Mouse (Mus musculus) layer of hippocampus, postnatal 36 days (tissue): ENCODE measurements around the gene 2510002D24Rik. TPM values are rescaled to one million over a fixed set of nuclear protein-coding genes. Genes with fewer than 3 reads are reported as not detected.
A peak's percentile ranks its signal among the peaks of the same experiment; 100 is the strongest.
"Not testable (repeated sequence)": the region's sequence is repeated elsewhere in the genome, so short reads cannot be mapped to it uniquely, and the experiment has no call there.

ENCODE experiments used
- DNase-seq, 2 experiments: peaks; one replicate each; pipeline ENCODE4 v3.0.0; 2022
- total RNA-seq, 2 experiments: library from RNA; stranded (reverse); gene quantifications; 2 replicates each; pipeline ENCODE4 v1.2.3; 2021

Gene 2510002D24Rik
- total RNA-seq, 2 experiments from 2014 or later = 24.4 to 27.5 TPM

DNA sequence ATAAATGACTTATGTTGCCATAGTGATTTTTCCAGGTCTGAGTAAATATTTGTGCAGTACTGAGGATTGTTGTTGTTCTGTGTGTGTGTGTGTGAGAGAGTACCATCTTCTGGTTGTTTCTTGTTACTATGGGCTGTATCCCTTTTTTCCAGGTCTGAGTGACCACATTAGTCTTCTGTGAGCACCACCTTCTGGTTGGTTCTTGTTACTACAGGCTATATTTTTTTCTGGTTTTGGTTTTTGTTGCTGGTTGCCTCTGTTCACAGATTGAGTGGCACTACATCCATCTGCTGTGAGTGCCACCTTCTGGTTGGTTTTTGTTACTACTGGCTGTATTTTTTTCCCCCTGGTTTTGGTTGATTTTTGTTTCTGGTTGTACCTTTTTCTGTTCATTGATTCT is 22.2 kb downstream of the 2510002D24Rik start:
- DNase-seq = no peak

DNA sequence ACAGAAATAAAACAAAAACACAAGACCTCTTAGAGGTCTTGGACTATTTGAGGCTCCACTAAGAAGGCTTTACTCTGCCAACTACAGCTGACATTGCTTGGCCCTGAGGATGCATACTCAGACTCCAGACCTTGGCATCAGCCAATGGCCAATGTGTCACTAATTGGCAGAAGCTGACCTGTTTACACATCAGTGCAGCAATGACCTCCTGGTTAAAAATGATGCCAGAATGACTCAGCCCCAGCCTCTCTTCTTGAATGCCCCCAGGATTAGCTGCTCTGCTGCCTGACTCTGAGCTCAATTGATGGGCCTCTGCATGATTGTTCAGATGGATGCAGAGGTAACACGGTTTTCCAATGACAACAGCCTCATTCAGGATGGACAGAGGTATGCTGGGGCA is 23.8 kb downstream of the 2510002D24Rik start:
- DNase-seq = no peak

- DNase-seq = not testable (repeated sequence)
Measured at GRCm38 (mm10) chr16:18870495-18870894, 34.1 kb downstream of the 2510002D24Rik start.

- no peak for DNase-seq
Measured at GRCm38 (mm10) chr16:18876091-18876441, 39.7 kb downstream of the 2510002D24Rik start.

DNA sequence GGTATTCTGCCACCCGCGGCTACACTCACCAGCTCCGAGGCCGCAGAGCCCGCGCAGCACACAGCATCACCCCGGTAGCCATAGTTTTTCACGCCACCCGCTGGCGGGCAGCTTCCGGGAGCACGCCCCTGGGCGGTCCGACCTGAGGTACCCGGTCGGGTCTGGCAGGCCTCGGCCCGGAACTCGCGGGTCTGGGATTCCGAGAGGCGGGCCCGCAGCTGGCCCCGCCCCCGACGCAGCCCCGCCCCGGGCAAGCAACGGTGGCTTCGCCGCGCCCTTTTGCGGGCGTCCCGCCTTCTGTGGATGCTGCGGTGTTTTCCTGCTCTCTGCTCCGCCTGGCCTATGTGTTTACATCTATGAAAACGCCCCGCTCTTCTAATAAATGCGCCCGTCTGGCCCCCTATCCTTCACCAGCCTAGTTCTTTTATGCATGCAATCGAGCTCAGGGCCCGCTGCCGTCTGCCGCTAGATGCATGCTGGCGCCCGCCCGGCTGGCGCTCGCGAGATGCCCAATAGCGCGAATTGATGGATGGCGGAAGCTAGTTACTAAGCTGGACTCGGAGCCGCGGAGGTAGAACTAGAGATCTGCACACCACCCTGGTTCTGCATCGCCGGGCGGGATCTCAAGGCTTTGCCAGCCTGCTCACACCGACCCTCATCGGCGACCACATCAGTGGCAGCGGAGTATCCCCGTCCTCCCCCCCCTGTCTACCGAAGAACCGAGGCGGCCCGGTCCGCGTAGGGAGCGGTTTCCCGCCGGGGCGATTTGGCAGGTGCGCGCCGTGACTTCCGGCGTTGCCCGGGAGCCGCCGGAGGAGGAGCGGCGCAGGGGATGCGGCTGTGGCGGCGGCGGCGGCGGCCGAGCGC is 40.3 kb downstream of the 2510002D24Rik start, which contains the start of the genes Mrpl40 and Hira:
TSS of gene Mrpl40 (minus strand) at position 421 of the 867 bp plus-strand sequence.
TSS of gene Hira (plus strand) at position 596 of the 867 bp plus-strand sequence.
- peak; percentile 96 for DNase-seq

DNA sequence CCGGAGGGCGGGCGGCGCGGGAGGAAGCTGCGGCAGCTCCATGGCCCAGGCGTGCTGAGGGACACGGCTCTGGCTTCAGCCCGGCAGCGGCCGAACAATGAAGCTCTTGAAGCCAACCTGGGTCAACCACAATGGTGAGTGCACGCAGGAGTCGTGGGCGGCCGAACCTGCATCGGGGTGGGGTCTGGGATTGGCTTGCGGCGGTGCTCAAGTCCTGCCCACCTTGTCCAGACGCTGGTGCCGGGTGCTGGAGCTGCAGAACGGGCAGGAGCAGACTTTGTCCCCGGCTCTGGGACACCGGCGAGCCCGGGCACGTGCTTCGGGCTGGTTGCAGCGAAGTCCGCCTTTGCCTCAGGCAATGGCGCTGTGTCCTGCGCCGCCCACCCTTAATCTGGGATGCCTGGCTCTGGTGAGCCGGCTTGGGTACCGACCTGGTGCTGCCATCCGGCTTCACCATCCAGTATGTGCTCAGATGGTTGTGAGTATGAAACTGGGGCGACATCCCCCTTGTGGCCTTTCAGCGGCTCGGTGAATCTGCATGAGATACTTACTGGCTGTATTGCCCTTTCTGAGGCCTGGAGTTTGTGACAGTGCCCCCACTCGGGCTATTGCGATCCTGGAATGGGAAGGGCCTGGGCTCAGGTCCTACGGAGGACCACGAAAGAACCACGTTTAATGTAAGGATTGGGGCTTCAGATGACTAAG is 41.2 kb downstream of the 2510002D24Rik start:
- peak; percentile 50 to 58 for DNase-seq

- peak in 1 of 2 experiments; percentile 10 for DNase-seq
Measured at GRCm38 (mm10) chr16:18878091-18878720, 41.8 kb downstream of the 2510002D24Rik start.

- DNase-seq = no peak
Measured at GRCm38 (mm10) chr16:18884044-18884443, 47.7 kb downstream of the 2510002D24Rik start.

Other genes with a start within 250 kb of the 2510002D24Rik start
- gene Tbx1, start 245.9 kb upstream of the 2510002D24Rik start, total RNA-seq = 1 to 10 TPM; 1.3 to 1.5 TPM
- gene Gp1bb, start 214.2 kb upstream of the 2510002D24Rik start, total RNA-seq = 1 to 10 TPM in 1 of 2 experiments, under 1 TPM in 1; 0.85 to 1.2 TPM
- 100 to 1,000 TPM; 172 to 185 TPM for gene Gm49601, start 210.2 kb upstream of the 2510002D24Rik start, total RNA-seq
- gene Sept5, start 206.6 kb upstream of the 2510002D24Rik start, total RNA-seq = 100 to 1,000 TPM; 548 to 589 TPM
- gene Cldn5, start 59.7 kb upstream of the 2510002D24Rik start, total RNA-seq = 10 to 100 TPM; 42.0 to 47.4 TPM
- gene Ufd1, start 24.8 kb upstream of the 2510002D24Rik start, total RNA-seq = 100 to 1,000 TPM in 1 of 2 experiments, 10 to 100 TPM in 1; 99.9 to 104 TPM
- gene Cdc45, start 24.6 kb upstream of the 2510002D24Rik start, total RNA-seq = 1 to 10 TPM; 2.5 to 3.2 TPM
- 10 to 100 TPM in 1 of 2 experiments, 1 to 10 TPM in 1; 5.4 to 12.2 TPM for gene Gm28539, start within 50 bp of the 2510002D24Rik start, total RNA-seq
- 10 to 100 TPM; 31.8 to 32.3 TPM for gene Mrpl40, start 40.3 kb downstream of the 2510002D24Rik start, total RNA-seq
- 10 to 100 TPM; 68.6 to 88.1 TPM for gene Hira, start 40.5 kb downstream of the 2510002D24Rik start, total RNA-seq